Mouse (Mus musculus): ENCODE data around the gene H2-K1. TPM values are rescaled to one million over a fixed set of nuclear protein-coding genes. Genes with fewer than 3 reads are reported as not detected.
A peak's percentile ranks its signal among the peaks of the same experiment; 100 is the strongest.

H2-K1 gene
- total RNA-seq (2021): 100 to 1,000 TPM; 204 to 337 TPM
- long read RNA-seq, experiment 1, transcript H2-K1-201 (8 exons, 1,619 nt): minor isoform, 15 of 55 reads
- long read RNA-seq, experiment 1, transcript H2-K1-205 (8 exons, 1,570 nt): major isoform, 19 of 55 reads
- long read RNA-seq, experiment 1, partial matches to known transcripts: 4 of 55 reads
- long read RNA-seq, experiment 1, other reads (novel, unspliced or antisense): 16 of 55 reads
- long read RNA-seq, experiment 2, transcript H2-K1-201 (8 exons, 1,619 nt): minor isoform, 11 of 52 reads
- long read RNA-seq, experiment 2, transcript H2-K1-205 (8 exons, 1,570 nt): major isoform, 12 of 52 reads
- long read RNA-seq, experiment 2, partial matches to known transcripts: 4 of 52 reads
- long read RNA-seq, experiment 2, other reads (novel, unspliced or antisense): 25 of 52 reads

DNA sequence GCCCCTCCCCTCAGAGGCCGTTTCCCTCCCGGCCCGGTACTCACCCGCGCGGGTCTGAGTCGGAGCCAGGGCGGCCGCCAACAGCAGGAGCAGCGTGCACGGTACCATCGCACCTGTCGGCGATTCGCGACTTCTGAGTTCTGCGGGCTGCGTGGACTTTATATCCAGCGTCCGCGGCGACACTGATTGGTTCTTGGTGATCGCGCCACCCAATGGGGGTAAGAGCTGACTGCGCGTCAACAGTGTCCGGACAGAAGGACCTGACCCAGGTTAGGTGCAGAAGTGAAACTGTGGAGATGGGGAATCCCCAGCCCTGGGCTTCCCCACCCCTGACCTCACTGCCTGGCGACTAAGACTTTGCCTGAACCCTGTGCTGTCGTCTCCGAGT is at the start of gene H2-K1:
TSS of gene H2-K1 (minus strand) at position 198 of the 388 bp plus-strand sequence.
- peak; percentile 94 to 97 for DNase-seq

DNA sequence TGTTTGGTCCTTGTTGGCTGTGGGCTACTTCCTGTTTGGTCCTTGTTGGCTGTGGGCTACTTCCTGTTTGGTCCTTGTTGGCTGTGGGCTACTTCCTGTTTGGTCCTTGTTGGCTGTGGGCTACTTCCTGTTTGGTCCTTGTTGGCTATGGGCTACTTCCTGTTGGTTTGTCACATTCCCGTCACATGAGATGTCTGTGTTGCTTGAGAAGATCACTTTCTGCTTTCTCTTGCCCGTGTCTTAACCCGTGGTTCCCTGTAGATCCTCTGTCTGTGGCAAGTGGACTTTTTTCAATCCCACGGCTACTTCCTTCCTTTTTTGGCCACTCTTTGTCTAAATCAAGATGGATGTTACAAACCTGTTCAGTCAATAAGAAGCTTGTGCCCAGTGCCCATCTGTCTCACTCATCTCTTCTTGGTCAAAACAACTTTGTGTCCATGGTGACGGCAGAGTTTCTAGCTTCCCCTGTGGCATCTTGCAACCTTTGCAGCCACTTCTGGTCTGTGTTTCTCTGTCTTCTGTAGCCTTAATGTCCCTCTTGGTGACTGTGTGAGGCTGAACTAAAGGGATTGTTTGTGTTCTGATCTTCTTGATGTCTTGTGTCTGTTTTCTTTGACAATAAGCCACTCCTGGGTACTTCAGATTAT is 47.4 kb upstream of the H2-K1 start:
- no peak for DNase-seq

- no peak for DNase-seq
These were observed 45.8 kb upstream of the H2-K1 start for GRCm38 (mm10) chr17:34045941-34046340.

- DNase-seq: peak; percentile 71 to 77
These were observed 39.7 kb upstream of the H2-K1 start for GRCm38 (mm10) chr17:34039562-34040450.

DNA sequence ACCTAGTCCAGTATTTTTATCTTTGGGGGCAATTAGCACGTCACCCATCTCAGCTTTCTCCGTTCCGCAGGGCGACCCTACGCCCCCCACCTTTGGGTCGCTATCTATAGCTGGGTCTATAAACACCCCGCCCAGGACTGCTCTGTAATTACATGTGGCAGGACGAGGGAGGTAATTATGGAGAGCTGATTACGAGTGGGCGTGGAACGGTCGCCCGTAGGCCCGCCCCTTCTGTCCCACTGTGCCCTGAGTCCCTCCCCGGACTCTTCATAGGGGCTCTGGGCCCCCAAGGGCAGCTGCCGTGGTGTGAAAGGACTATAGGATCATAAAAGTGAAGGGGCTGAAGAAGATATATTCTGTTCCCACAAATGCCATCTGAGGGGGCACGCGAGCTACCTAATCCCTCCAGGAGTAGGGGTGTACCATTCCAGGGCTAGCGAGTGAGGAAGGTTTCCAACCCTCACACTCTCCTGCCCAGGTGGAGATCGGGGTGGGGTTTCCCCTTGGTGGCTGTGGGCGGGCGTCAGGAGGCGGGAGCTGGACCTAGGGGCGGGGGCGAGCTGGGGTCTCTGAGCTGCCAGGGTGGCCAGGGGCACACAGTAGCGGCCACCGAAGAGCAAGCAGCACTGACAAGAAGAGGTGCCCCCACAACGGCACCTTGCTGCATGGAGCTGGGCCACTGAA is 38.9 kb upstream of the H2-K1 start, which contains the start of gene Col11a2:
TSS of gene Col11a2 (plus strand) at position 560 of the 684 bp plus-strand sequence.
- no peak for DNase-seq

GRCm38 (mm10) chr17:34038440-34038839 is 38.3 kb upstream of the H2-K1 start:
- DNase-seq: no peak

DNA sequence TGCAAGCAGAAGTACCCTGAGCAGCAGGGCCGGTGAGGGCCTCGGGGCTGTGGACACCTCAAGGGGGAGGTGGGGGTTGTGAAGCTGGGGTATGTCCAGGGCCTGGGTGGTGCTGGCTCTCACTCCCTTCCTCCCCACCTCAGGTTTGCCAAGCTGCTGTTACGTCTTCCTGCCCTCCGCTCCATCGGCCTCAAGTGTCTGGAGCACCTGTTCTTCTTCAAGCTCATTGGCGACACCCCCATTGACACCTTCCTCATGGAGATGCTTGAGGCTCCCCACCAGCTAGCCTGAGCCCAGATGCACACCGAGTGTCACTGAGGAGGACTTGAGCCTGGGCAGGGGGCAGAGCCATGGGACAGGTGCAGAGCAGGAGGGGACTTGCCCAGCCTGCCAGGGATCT is 37.1 kb upstream of the H2-K1 start:
- no peak for DNase-seq

- peak in 1 of 2 experiments; percentile 40 for DNase-seq
These were observed 36.5 kb upstream of the H2-K1 start for GRCm38 (mm10) chr17:34036647-34037046.

DNA sequence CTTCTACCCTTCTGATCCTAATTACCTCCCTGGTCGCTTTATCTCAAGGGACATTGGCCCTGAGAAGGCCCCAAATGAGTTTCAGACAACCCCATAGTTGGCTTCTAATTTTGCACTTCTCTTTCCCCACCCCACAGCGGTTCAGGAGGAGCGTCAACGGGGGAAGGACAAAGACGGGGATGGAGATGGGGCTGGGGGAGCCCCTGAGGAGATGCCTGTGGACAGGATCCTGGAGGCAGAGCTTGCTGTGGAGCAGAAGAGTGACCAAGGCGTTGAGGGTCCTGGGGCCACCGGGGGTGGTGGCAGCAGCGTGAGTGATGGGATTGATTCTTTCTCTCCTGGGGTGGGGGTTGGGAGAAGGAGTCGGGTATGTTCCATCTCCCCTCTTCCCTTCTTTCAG is 35.4 kb upstream of the H2-K1 start:
- no peak for DNase-seq

GRCm38 (mm10) chr17:34034064-34034463 is 33.9 kb upstream of the H2-K1 start:
- peak; percentile 83 to 85 for DNase-seq

DNA sequence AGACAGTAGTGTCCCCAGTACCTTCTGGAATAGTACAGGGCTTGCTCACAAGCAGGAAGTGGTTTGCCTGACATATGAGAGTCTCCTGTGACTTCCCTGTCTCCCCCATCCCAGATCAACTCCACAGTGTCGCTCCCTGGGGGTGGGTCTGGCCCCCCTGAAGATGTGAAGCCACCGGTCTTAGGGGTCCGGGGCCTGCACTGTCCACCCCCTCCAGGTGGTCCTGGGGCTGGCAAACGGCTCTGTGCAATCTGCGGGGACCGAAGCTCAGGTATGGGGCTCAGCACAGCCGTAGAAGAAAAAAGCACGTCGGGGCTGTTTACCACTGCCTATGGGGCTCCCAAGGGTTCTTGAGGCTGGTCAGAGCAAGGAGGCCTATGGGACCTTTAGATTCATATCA is 33.3 kb upstream of the H2-K1 start:
- no peak for DNase-seq

GRCm38 (mm10) chr17:34032806-34033205 is 32.7 kb upstream of the H2-K1 start:
- no peak for DNase-seq

- peak; percentile 67 to 70 for DNase-seq
These were observed 32.1 kb upstream of the H2-K1 start for GRCm38 (mm10) chr17:34032174-34032632.

- DNase-seq: peak; percentile 98
These were observed 31.5 kb upstream of the H2-K1 start, which contains the start of the genes Slc39a7 and Rxrb for GRCm38 (mm10) chr17:34031465-34032173. Gene Slc39a7, minus strand, starts transcription at chr17:34031682. Gene Rxrb, plus strand, starts transcription at chr17:34031812.

DNA sequence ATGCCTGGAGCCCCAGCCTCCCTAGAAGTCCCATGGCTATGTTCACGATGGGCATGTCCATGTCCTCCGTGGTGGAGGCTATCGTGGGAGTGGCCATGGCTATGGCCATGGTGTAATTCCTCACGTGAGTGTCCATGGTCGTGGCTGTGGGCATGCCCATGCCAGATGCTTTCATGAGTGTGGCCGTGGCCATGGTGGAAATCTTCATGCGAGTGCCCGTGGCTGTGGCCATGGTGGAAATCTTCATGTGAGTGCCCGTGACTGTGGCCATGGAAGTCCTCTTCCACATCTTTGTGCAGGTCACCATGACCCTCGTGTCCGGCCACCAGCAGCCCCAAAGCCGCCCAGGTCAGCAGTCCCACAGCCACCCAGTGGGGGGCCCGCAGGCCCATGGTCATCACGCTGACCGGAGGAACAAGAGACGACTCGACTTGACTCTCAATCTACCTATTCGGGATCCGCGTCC is 30.7 kb upstream of the H2-K1 start:
- no peak for DNase-seq

GRCm38 (mm10) chr17:34029890-34030595 is 29.9 kb upstream of the H2-K1 start:
- no peak for DNase-seq

- DNase-seq: no peak
These were observed 29.2 kb upstream of the H2-K1 start for GRCm38 (mm10) chr17:34029150-34029889.

DNA sequence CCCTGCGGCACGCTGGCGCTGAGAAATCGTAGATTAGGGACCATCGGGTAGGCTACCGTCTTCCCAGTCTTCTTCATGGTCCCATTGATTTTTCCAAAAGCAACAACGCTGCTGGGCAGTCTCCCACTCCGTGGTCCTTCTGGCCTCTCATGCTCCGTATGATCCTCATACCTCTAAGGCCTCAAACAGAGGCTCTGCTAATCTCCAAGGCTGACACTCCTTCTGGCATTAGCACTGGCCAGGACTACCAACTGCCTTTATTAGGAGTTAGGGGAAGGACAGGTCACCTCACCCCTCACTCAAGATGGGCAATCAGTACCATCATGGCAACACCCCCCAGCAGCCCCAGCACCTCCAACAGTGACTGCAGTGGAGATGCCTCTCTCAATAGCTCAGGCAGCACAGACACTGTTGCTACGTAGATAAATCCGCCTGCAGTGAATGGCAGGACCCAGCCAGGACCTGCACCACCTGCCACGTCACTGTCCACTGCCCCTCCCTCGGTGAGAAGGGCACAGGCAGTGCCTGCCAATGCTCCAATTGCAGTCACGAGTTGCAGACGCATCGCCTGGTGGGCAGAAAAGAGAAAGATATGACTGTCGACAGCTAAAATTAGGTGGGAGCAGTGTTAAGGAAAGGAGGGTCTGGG is 28.5 kb upstream of the H2-K1 start:
- peak; percentile 48 to 60 for DNase-seq
